Mouse (Mus musculus) forebrain, embryonic 16.5 days (tissue): ENCODE data around the gene Gm10130. TPM values are rescaled to one million over a fixed set of nuclear protein-coding genes. Genes with fewer than 3 reads are reported as not detected.
"Not testable (repeated sequence)": the region's sequence is repeated elsewhere in the genome, so short reads cannot be mapped to it uniquely, and the experiment has no call there.

ENCODE experiments used
- ATAC-seq: fragments of 200-750 bp; cut with Nextera tagmentation; 2 replicates; pipeline ENCODE4 v1.8.0; 2017; ENCODE audit warnings: mild to moderate bottlenecking, moderate library complexity
- H3K27ac ChIP-seq: fragments of 300-500 bp; sonication (generic); 2 replicates; pipeline ENCODE4 v1.5.1; 2014; ENCODE audit warnings: low read length, control low read depth
- H3K27me3 ChIP-seq: fragments of 300-500 bp; sonication (generic); replicated peaks from 2 replicates; pipeline ENCODE4 v1.6.1; 2014; ENCODE audit warnings: low read length; ENCODE audit not compliant: control insufficient read depth, insufficient read depth
- H3K36me3 ChIP-seq: fragments of 300-500 bp; sonication (generic); 2 replicates; pipeline ENCODE4 v1.6.1; 2014; ENCODE audit not compliant: control insufficient read depth, insufficient read depth
- H3K4me1 ChIP-seq: fragments of 300-500 bp; sonication (generic); replicated peaks from 2 replicates; pipeline ENCODE4 v1.6.1; 2014; ENCODE audit warnings: low read length; ENCODE audit not compliant: control insufficient read depth, insufficient read depth
- H3K4me2 ChIP-seq: fragments of 300-500 bp; sonication (generic); 2 replicates; pipeline ENCODE4 v1.6.1; 2014; ENCODE audit warnings: mild to moderate bottlenecking, low read length, control low read depth
- H3K4me3 ChIP-seq: fragments of 300-500 bp; sonication (generic); replicated peaks from 2 replicates; pipeline ENCODE4 v1.5.1; 2014; ENCODE audit warnings: mild to moderate bottlenecking, low read length, control low read depth
- H3K9ac ChIP-seq: fragments of 300-500 bp; sonication (generic); replicated peaks from 2 replicates; pipeline ENCODE4 v1.6.1; 2014; ENCODE audit warnings: low read depth, low read length, control low read depth
- H3K9me3 ChIP-seq: fragments of 300-500 bp; sonication (generic); 2 replicates; pipeline ENCODE4 v1.6.1; 2016; ENCODE audit warnings: low read length; ENCODE audit not compliant: control insufficient read depth
- whole genome bisulfite sequencing: fragments of 180-500 bp; shearing (Covaris S2); extraction: QIAGEN DNeasy Blood & Tissue Kit; methylation state at CpG from one replicate; pipeline ENCODE4 v1.1.7; 2014; 5-methylcytosine and 5-hydroxymethylcytosine counted together
- polyA plus RNA-seq: library from polyadenylated mRNA; unstranded; fragments of >200 nt; fragmentation: Nextera tagmentation; extraction: Ambion mirVana; gene quantifications from 2 replicates; pipeline ENCODE4 v1.2.1, GENCODE M21; 2015

Gm10130 gene
- 1.1 and 3.1 TPM in 2 replicates for polyA plus RNA-seq

DNA sequence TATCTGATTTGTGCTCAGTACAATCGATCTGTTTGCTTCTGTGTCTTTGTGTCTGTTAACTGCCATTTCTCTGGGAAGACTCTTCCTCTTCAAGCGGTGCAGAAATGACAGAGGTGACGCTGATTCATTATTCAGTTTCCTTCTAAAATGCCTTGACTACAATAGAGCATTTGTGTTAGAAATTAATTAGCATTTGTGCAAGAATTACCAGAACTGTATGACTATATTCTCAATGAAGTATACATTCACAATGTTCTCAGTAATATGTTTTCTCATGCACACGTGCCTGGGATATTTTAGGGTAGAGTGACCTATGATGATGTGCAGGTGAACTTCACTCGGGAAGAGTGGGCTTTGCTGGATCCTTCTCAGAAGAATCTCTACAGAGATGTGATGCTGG, at the start of gene Gm10130:
Gene Gm10130 (plus strand): TSS at position 301 of the 400 bp plus-strand sequence.
- ATAC-seq = no peak
- peaks cover 21% of the 10 kb centered on the region for H3K9me3 ChIP-seq
- no peak within 1 kb of the TSS for H3K27ac ChIP-seq
- no peak within 1 kb of the TSS for H3K9ac ChIP-seq
- 92% methylated on average over 5 of the region's 5 CpGs for WGBS
- H3K4me3 ChIP-seq = no peak within 1 kb of the TSS
- H3K27me3 ChIP-seq = no peaks in the 10 kb centered on the region
- no peak within 1 kb of the TSS for H3K4me2 ChIP-seq
- H3K4me1 ChIP-seq = no peaks in the 10 kb centered on the region
- H3K36me3 ChIP-seq = peaks cover 12% of the 10 kb centered on the region

DNA sequence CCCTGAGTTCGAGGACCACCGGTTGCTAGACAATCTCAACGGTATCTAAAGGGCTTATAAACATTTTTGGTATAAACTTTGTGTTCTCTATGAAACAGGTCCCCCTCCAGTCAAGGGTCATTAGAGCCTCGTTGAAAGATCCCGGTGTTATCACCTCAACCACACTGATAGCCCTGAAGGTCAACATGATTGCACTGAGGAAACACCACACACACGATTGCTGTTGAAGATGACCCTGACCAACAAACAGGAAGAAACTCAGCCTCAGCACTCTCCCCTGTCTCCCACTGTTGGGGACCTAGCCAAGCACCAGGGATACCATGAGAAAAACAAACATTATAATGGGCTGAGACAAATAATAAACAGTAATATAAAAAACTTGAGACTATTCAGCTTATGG, 29.8 kb upstream of the Gm10130 start:
- Histone ChIP-seq H3K27ac (no peak overlapping the region), H3K36me3 (no peaks in the 10 kb centered on the region), H3K4me2 (no peak overlapping the region), H3K4me1 (no peaks in the 10 kb centered on the region), H3K9me3 (no peaks in the 10 kb centered on the region), H3K4me3 (no peak overlapping the region), H3K27me3 (no peaks in the 10 kb centered on the region), H3K9ac (no peak overlapping the region)
- ATAC-seq = no peak
- 90% methylated on average over 6 of the region's 6 CpGs for WGBS

DNA sequence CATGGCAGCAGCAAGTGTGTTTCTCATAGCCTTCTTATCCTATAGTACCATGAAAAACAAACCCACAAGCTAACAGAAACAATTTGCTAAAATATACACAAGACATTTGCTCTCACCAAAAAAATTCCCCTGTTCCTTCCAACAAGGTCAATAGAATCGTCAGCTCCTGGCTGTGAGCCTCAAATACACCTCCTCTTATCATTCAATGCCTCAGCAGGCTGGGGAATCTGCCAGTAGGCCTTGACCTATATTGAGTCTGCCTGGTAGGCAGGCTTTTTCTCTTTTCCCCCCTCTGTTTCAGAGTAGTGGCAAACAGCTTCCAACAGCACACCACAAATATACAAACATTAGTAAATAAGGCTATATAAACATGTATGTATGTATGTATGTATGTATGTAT, 24.4 kb upstream of the Gm10130 start:
- ATAC-seq = no peak
- no peak overlapping the region for H3K27ac ChIP-seq
- H3K4me1 ChIP-seq = no peaks in the 10 kb centered on the region
- no peak overlapping the region for H3K4me2 ChIP-seq
- H3K4me3 ChIP-seq = no peak overlapping the region
- no peak overlapping the region for H3K9ac ChIP-seq
- H3K36me3 ChIP-seq = no peaks in the 10 kb centered on the region
- no peaks in the 10 kb centered on the region for H3K27me3 ChIP-seq
- 0 out of 2 replicates have a peak, but pooled peaks cover 3% of the 10 kb centered on the region for H3K9me3 ChIP-seq
- 69% methylated on average over 1 of the region's 1 CpGs for WGBS

DNA sequence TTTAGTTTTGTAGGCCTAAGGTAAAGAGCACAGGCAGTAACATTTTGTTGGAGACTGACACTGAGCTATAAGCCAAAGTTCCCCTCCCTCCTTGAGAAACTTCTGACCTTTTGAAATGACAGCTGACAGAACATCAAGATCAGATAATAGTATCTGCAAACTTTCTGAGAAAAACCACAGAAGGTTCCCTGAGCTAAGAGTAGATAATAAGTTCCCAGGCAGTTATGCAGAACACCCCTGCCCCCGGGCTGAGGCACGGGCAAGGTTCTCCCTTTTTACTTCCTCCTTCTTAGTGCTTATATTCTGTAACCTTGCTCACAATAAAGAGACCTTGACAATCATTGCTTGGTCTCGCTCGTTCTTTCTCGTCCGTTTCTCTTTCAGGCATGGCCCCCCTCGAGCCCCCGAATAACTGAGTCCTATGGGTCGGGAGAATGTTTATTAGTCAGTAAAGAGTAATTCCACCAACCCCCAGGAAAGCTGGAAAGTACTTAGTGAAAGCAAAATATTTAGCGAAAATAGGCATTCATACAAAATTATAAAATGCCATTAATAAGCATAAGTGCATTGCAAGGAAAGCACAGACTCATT, 16.2 kb upstream of the Gm10130 start:
- Histone ChIP-seq H3K4me3 (no peak overlapping the region), H3K9ac (no peak overlapping the region), H3K4me1 (0 out of 2 replicates have a peak, but pooled peaks cover 3% of the 10 kb centered on the region), H3K4me2 (no peak overlapping the region), H3K36me3 (no peaks in the 10 kb centered on the region), H3K9me3 (no peaks in the 10 kb centered on the region), H3K27me3 (no peaks in the 10 kb centered on the region), H3K27ac (no peak overlapping the region)
- WGBS = 89% methylated on average over 10 of the region's 10 CpGs
- no peak for ATAC-seq

DNA sequence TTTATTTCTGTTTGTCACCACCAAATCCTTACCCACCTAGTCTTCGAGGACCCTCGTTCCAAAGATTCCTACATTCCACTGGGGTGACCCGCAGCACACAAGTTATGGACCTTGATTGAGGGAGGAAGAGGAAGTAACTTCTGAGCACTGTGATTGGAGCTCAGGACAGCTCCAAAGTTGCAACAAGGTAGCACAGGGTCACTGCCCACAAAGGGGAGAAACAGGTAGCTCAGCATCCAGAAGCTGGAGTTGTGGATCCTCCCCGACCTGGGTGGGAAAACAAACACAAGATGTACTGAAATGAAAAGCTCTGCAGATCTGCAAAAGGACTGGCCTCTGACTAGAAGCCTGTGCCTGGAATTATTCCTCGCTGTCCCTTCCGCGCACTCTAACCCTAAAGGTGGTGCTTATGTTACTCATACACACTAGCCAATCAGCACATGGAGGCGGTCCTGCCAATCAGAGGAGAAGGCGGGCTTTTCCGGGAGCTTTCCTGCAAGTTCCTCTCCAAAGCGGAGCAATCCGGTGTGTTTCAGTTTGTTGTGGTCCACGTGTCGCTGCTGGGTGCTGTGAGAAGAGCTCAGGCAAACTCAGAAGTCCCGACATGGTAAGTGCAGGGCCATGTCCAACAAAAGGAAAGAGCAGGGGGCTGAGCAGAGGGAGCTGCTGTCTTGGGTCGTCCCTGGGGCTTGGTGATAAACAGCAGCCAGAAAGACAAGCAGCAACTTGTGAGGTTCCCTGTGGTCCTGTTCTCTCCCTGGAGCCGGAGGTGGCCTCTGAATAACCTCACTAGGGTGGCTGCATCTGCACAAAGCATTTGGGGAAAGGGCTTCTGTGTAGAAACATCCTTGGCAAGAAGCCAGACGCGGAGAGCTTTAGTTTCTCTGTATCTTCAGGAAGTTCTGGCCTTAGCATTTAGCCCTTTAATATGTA, 12.3 kb upstream of the Gm10130 start:
- peak; percentile 99 for ATAC-seq
- H3K9me3 ChIP-seq, H3K4me1 ChIP-seq, H3K36me3 ChIP-seq, H3K27ac ChIP-seq, H3K27me3 ChIP-seq: not testable (repeated sequence)
- H3K4me2 ChIP-seq = peak overlapping the region; percentile 56
- 21% methylated on average over 18 of the region's 19 CpGs for WGBS
- H3K9ac ChIP-seq = peak overlapping the region; percentile 56
- peak overlapping the region; percentile 57 for H3K4me3 ChIP-seq

DNA sequence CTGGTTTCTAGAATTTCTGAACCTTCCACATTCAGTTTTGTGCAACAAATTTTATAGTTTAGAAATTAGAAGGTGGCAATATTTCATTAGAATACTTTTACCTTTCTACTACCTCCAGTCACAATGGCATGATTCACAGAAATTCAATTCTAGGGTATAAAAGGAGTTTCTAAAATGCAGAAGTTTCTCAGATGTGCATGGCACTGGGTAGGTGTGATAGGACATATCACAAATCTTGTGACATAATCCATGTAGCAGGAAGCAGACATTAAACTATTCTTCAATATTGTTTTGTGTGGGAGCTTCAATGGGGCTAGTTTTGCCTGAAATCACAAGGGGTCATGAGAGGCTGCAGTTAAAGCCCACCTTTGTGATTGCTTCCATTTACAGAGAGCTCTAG, 7.4 kb upstream of the Gm10130 start:
- H3K36me3 ChIP-seq = no peaks in the 10 kb centered on the region; the same call in 1 of the 2 replicates
- no peak for ATAC-seq
- no peak overlapping the region for H3K4me3 ChIP-seq
- no peak overlapping the region for H3K4me2 ChIP-seq
- H3K9ac ChIP-seq = no peak overlapping the region
- H3K27ac ChIP-seq = no peak overlapping the region
- peaks cover 17% of the 10 kb centered on the region for H3K9me3 ChIP-seq
- H3K4me1 ChIP-seq = no peaks in the 10 kb centered on the region
- H3K27me3 ChIP-seq = no peaks in the 10 kb centered on the region

DNA sequence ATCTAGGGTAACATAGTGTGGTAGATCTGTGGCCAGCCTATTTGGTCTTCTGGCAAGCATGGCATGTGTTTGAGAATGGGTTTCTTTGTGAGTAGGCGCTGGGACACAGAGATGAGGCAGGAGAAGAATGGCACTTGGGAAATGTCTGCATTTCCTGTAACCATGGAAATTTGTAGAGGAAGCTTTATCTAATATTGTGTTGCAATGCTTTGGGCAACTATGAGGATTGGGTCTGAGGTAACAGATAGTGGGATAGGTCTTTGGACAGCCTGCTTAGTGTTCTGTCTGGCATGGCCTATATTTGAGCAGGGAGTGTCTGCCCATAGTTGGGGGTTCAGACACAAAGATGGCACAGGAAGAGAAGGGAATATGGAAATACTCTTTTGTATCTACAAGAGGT, 4.5 kb upstream of the Gm10130 start:
- Histone ChIP-seq H3K4me2 (no peak overlapping the region), H3K36me3 (peaks cover 4% of the 10 kb centered on the region), H3K9me3 (peaks cover 29% of the 10 kb centered on the region), H3K9ac (no peak overlapping the region), H3K4me3 (no peak overlapping the region), H3K4me1 (no peaks in the 10 kb centered on the region), H3K27ac (no peak overlapping the region), H3K27me3 (no peaks in the 10 kb centered on the region)
- WGBS = 97% methylated on average over 1 of the region's 1 CpGs
- no peak for ATAC-seq

DNA sequence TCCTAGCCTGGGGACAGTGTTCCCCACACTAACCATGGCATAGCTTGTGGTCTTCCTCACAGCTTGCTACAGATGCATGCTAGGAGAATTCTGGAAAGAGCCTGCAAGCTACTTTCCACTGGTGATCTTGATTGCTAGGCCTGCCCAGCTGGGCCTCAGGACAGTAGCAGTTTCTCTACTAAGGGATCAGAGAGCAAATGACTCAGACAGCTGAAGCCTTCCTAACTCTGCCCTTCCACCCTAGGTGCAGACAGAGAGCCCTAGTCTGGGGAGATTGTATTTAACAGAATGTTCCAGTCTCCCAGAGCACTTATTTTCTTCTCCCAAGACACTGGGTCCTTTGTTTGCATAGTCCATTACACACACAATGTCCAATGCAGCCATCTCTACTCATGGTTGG, 33.6 kb downstream of the Gm10130 start:
- H3K4me1 ChIP-seq, H3K4me3 ChIP-seq, H3K9ac ChIP-seq, H3K36me3 ChIP-seq, H3K27me3 ChIP-seq, H3K4me2 ChIP-seq, H3K9me3 ChIP-seq, H3K27ac ChIP-seq, ATAC-seq: not testable (repeated sequence)

DNA sequence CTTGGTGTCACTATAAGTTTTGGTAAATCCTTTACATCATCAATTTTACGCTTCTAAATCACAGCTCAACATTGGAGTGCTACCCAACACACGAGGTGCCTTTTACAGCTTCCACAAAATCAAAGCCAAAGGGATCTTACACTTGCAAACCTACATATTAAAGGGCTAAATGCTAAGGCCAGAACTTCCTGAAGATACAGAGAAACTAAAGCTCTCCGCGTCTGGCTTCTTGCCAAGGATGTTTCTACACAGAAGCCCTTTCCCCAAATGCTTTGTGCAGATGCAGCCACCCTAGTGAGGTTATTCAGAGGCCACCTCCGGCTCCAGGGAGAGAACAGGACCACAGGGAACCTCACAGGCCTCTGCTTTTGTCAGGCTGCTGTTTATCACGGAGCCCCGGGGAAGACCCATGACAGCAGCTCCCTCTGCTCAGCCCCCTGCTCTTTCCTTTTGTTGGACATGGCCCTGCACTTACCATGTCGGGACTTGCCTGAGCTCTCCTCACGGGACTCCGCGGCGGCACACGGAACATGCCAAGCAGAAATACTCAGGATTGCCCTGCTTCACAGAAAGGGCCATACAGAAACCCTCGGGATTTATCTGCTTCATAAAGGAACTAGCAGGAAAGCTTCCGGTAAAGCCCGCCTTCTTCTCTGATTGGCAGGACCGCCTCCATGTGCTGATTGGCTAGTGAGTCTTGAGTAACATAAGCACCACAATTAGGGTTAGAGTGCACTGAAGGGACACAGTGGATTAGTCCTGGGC, 38.8 kb downstream of the Gm10130 start, which contains the start of gene 3300002I08Rik:
Gene 3300002I08Rik (minus strand): TSS at position 653 of the 765 bp plus-strand sequence.
- H3K9ac ChIP-seq = peak within 1 kb of the TSS; percentile 81
- not testable (repeated sequence) for H3K9me3 ChIP-seq, H3K36me3 ChIP-seq, H3K4me1 ChIP-seq, H3K27me3 ChIP-seq
- ATAC-seq = peak; percentile 99
- H3K4me2 ChIP-seq = peak within 1 kb of the TSS; percentile 62
- H3K4me3 ChIP-seq = peak within 1 kb of the TSS; percentile 66
- H3K27ac ChIP-seq = peak within 1 kb of the TSS; percentile 91
- WGBS = 1% methylated on average over 16 of the region's 17 CpGs
